ENCODE assay signal across 19 mouse cellular contexts in genomic region chr1:186714980-186715896, GRCm38 (mm10). TPM values are rescaled to one million over a fixed set of nuclear protein-coding genes. Genes with fewer than 3 reads are reported as not detected.
DNase-seq lines count a peak whose midpoint lies in the region; ATAC-seq and TF ChIP-seq lines count a peak whose summit lies in the region.
"Had no signal": no experiment of that assay in that cellular context is flagged by ENCODE, and none has a peak within 500 bp of the region (broad histone marks: within the 10 kb centered on the region; RNA-seq: fewer than 3 reads in every experiment).

No protein-coding gene starts in this region.

- DNase-seq in lung, postnatal 25 days (ENCODE audit: low spot score): no peak
- DNase-seq in testis, postnatal 10 days (ENCODE audit: low spot score): peak; percentile 35
- no peak for DNase-seq in testis, postnatal 14 days (ENCODE audit: low spot score)
- no peak for DNase-seq in adipocyte (ENCODE audit: low spot score)
- DNase-seq in left cerebral cortex, adult 11 months (ENCODE audit: low spot score): no peak
- DNase-seq: adrenal gland, postnatal 10 days; cerebellum, adult 11-12 months; cerebellum, postnatal 25 days; kidney, adult 8-10 months; spleen, adult 18-20 months had no signal

- no peaks in the 10 kb centered on the region for H3K4me1 ChIP-seq in intestine, embryonic 15.5 days (replicated peaks)
- H3K4me1 ChIP-seq in intestine, postnatal 0 days (replicated peaks; ENCODE audit: control insufficient read depth, insufficient read depth, low read length): no peaks in the 10 kb centered on the region
- H3K4me1 ChIP-seq in lung, embryonic 15.5 days: peaks cover 22% of the 10 kb centered on the region
- H3K4me1 ChIP-seq: forebrain, embryonic 15.5 days; heart, embryonic 12.5 days; midbrain, embryonic 13.5 days had no signal

- H3K9ac ChIP-seq in intestine, embryonic 15.5 days: no peak overlapping the region
- H3K9ac ChIP-seq in intestine, postnatal 0 days (ENCODE audit: low read depth, low read length): no peak overlapping the region
- H3K9ac ChIP-seq in lung, embryonic 15.5 days: no peak overlapping the region
- H3K9ac ChIP-seq: forebrain, embryonic 15.5 days; heart, embryonic 12.5 days; hindbrain, embryonic 14.5 days; midbrain, embryonic 13.5 days had no signal

- H3K4me2 ChIP-seq in intestine, embryonic 15.5 days (replicated peaks): no peak overlapping the region
- no peak overlapping the region for H3K4me2 ChIP-seq in intestine, postnatal 0 days (replicated peaks; ENCODE audit: low read depth)
- H3K4me2 ChIP-seq in lung, embryonic 15.5 days: no peak overlapping the region
- H3K4me2 ChIP-seq: forebrain, embryonic 15.5 days; heart, embryonic 12.5 days; hindbrain, embryonic 14.5 days; liver, embryonic 11.5 days; midbrain, embryonic 13.5 days had no signal

- TF ChIP-seq CTCF in intestine, postnatal 0 days (IDR thresholded peaks at IDR 0.05; ENCODE audit: low read depth): no peak

- no peak overlapping the region for H3K4me3 ChIP-seq in intestine, embryonic 15.5 days (replicated peaks)
- no peak overlapping the region for H3K4me3 ChIP-seq in intestine, postnatal 0 days (ENCODE audit: low read depth, low read length)
- no peak overlapping the region for H3K4me3 ChIP-seq in lung, embryonic 15.5 days
- H3K4me3 ChIP-seq: erythroblast, embryonic 14.5 days; forebrain, embryonic 15.5 days; heart, embryonic 12.5 days; midbrain, embryonic 13.5 days had no signal

- no peaks in the 10 kb centered on the region for H3K36me3 ChIP-seq in intestine, embryonic 15.5 days
- peaks cover 25% of the 10 kb centered on the region for H3K36me3 ChIP-seq in intestine, postnatal 0 days (ENCODE audit: control insufficient read depth, insufficient read depth)
- H3K36me3 ChIP-seq in lung, embryonic 15.5 days: peaks cover 7% of the 10 kb centered on the region; the same call in 1 of the 2 replicates

- H3K27me3 ChIP-seq in intestine, embryonic 15.5 days (replicated peaks): no peaks in the 10 kb centered on the region
- no peaks in the 10 kb centered on the region for H3K27me3 ChIP-seq in intestine, postnatal 0 days (replicated peaks; ENCODE audit: control insufficient read depth, insufficient read depth, low read length)
- H3K27me3 ChIP-seq in lung, embryonic 15.5 days: no peaks in the 10 kb centered on the region
- H3K27me3 ChIP-seq: forebrain, embryonic 15.5 days; heart, embryonic 12.5 days; midbrain, embryonic 13.5 days had no signal

- no peak overlapping the region for H3K27ac ChIP-seq in intestine, embryonic 15.5 days
- H3K27ac ChIP-seq in intestine, postnatal 0 days (ENCODE audit: low read depth, low read length): no peak overlapping the region
- H3K27ac ChIP-seq in lung, embryonic 15.5 days: peak overlapping the region; percentile 60
- H3K27ac ChIP-seq: forebrain, embryonic 15.5 days; hindbrain, embryonic 14.5 days; midbrain, embryonic 13.5 days had no signal

- ATAC-seq in intestine, embryonic 15.5 days: 0 out of 2 replicates have a peak, but pooled peaks have one; percentile 31
- ATAC-seq in intestine, postnatal 0 days: no peak
- peak; percentile 96 for ATAC-seq in lung, embryonic 15.5 days (ENCODE audit: borderline replicate concordance, extremely low read depth, low FRiP score, low TSS enrichment)
- ATAC-seq: forebrain, embryonic 15.5 days; midbrain, embryonic 13.5 days had no signal

- H3K9me3 ChIP-seq in intestine, embryonic 15.5 days: no peaks in the 10 kb centered on the region
- H3K9me3 ChIP-seq in intestine, postnatal 0 days (ENCODE audit: control insufficient read depth): no peaks in the 10 kb centered on the region
- no peaks in the 10 kb centered on the region for H3K9me3 ChIP-seq in lung, embryonic 15.5 days
- H3K9me3 ChIP-seq: forebrain, embryonic 15.5 days; heart, embryonic 12.5 days; midbrain, embryonic 13.5 days had no signal

- 73% methylated on average over 17 of the region's 17 CpGs for WGBS in intestine, embryonic 15.5 days
- 77% methylated on average over 17 of the region's 17 CpGs for WGBS in intestine, postnatal 0 days
- WGBS in lung, embryonic 15.5 days: 47% methylated on average over 17 of the region's 17 CpGs

RNA-seq across cellular contexts. Expression of gene Tgfb2, which starts 9.4 kb away (rescaled TPM):
- 16.5 and 18.5 TPM in 2 replicates for polyA plus RNA-seq in intestine, embryonic 15.5 days (2015; fragmentation: Nextera tagmentation; extraction: Ambion mirVana)
- 7.1 and 7.7 TPM in 2 replicates for polyA plus RNA-seq in intestine, postnatal 0 days (2015; fragmentation: Nextera tagmentation; extraction: Ambion mirVana)
- polyA plus RNA-seq in lung, embryonic 15.5 days (2015; fragmentation: Nextera tagmentation; extraction: Ambion mirVana): 83.8 and 89.9 TPM in 2 replicates
- polyA plus RNA-seq: erythroblast, embryonic 14.5 days had no signal

RNA-seq across cellular contexts. Expression of gene Rrp15, which starts 33.9 kb away (rescaled TPM):
- 66.2 and 69.9 TPM in 2 replicates for polyA plus RNA-seq in intestine, embryonic 15.5 days (2015; fragmentation: Nextera tagmentation; extraction: Ambion mirVana)
- polyA plus RNA-seq in intestine, postnatal 0 days (2015; fragmentation: Nextera tagmentation; extraction: Ambion mirVana): 21.9 and 23.0 TPM in 2 replicates
- polyA plus RNA-seq in lung, embryonic 15.5 days (2015; fragmentation: Nextera tagmentation; extraction: Ambion mirVana): 62.3 and 63.5 TPM in 2 replicates
